Mouse (Mus musculus) forebrain, embryonic 13.5 days (tissue): ENCODE data around the gene Pde10a. TPM values are rescaled to one million over a fixed set of nuclear protein-coding genes. Genes with fewer than 3 reads are reported as not detected.
A peak's percentile ranks its signal among the peaks of the same experiment; 100 is the strongest.
"Not testable (repeated sequence)": the region's sequence is repeated elsewhere in the genome, so short reads cannot be mapped to it uniquely, and the experiment has no call there.

ENCODE experiments used
- ATAC-seq: fragments of 200-750 bp; cut with Nextera tagmentation; 2 replicates; pipeline ENCODE4 v1.8.0; 2017
- H3K27ac ChIP-seq: fragments of 300-500 bp; sonication (generic); 2 replicates; pipeline ENCODE4 v1.5.1; 2015; ENCODE audit warnings: inconsistent platforms, mild to moderate bottlenecking, moderate library complexity
- H3K27me3 ChIP-seq: fragments of 300-500 bp; sonication (generic); 2 replicates; pipeline ENCODE4 v1.6.1; 2015; ENCODE audit warnings: mild to moderate bottlenecking, inconsistent platforms
- H3K36me3 ChIP-seq: fragments of 300-500 bp; sonication (generic); 2 replicates; pipeline ENCODE4 v1.6.1; 2015; ENCODE audit warnings: mild to moderate bottlenecking, inconsistent platforms; ENCODE audit not compliant: poor library complexity, severe bottlenecking
- H3K4me1 ChIP-seq: fragments of 300-500 bp; sonication (generic); 2 replicates; pipeline ENCODE4 v1.6.1; 2015; ENCODE audit warnings: inconsistent platforms
- H3K4me2 ChIP-seq: fragments of 300-500 bp; sonication (generic); 2 replicates; pipeline ENCODE4 v1.6.1; 2015; ENCODE audit warnings: inconsistent platforms, mild to moderate bottlenecking, moderate library complexity
- H3K4me3 ChIP-seq: fragments of 300-500 bp; sonication (generic); 2 replicates; pipeline ENCODE4 v1.5.1; 2015; ENCODE audit warnings: mild to moderate bottlenecking, inconsistent platforms
- H3K9ac ChIP-seq: fragments of 300-500 bp; sonication (generic); 2 replicates; pipeline ENCODE4 v1.6.1; 2015; ENCODE audit warnings: mild to moderate bottlenecking, inconsistent platforms
- H3K9me3 ChIP-seq: fragments of 300-500 bp; sonication (generic); replicated peaks from 2 replicates; pipeline ENCODE4 v1.6.1; 2016; ENCODE audit warnings: inconsistent platforms
- WGBS: fragments of 180-500 bp; shearing (Covaris S2); methylation state at CpG from one replicate; pipeline ENCODE4 v1.1.7; 2015; 5-methylcytosine and 5-hydroxymethylcytosine counted together
- polyA plus RNA-seq: library from polyadenylated mRNA; unstranded; fragments of >200 nt; fragmentation: Nextera tagmentation; extraction: Ambion mirVana; gene quantifications from 2 replicates; pipeline ENCODE4 v1.2.1, GENCODE M21; 2015

Gene Pde10a
- polyA plus RNA-seq, 1 experiment from 2014 or later = 13.4 TPM

GRCm38 (mm10) chr17:8698265-8698664 lies 173.1 kb downstream of the Pde10a start:
- Histone ChIP-seq H3K4me1 (no peaks in the 10 kb centered on the region), H3K27ac (no peak overlapping the region)

GRCm38 (mm10) chr17:8698793-8699192 lies 173.6 kb downstream of the Pde10a start:
- ATAC-seq = no peak
- H3K27ac ChIP-seq = no peak overlapping the region
- no peak overlapping the region for H3K4me2 ChIP-seq
- no peaks in the 10 kb centered on the region for H3K27me3 ChIP-seq
- H3K36me3 ChIP-seq = no peaks in the 10 kb centered on the region
- H3K9me3 ChIP-seq = no peaks in the 10 kb centered on the region
- H3K9ac ChIP-seq = no peak overlapping the region
- 73% methylated on average over 3 of the region's 3 CpGs for WGBS
- H3K4me1 ChIP-seq = no peaks in the 10 kb centered on the region
- H3K4me3 ChIP-seq = no peak overlapping the region

More at GRCm38 (mm10) chr17:8698265-8698664, 173.1 kb downstream of the Pde10a start:
- Histone ChIP-seq H3K9me3 (no peaks in the 10 kb centered on the region), H3K27me3 (no peaks in the 10 kb centered on the region), H3K4me3 (no peak overlapping the region), H3K9ac (no peak overlapping the region), H3K36me3 (no peaks in the 10 kb centered on the region), H3K4me2 (no peak overlapping the region)
- 85% methylated on average over 1 of the region's 1 CpGs for WGBS
- ATAC-seq = no peak

GRCm38 (mm10) chr17:8701096-8701495 lies 175.9 kb downstream of the Pde10a start:
- Histone ChIP-seq H3K27ac (no peak overlapping the region), H3K4me1 (no peaks in the 10 kb centered on the region), H3K4me3 (no peak overlapping the region), H3K4me2 (no peak overlapping the region), H3K36me3 (no peaks in the 10 kb centered on the region), H3K9me3 (no peaks in the 10 kb centered on the region), H3K27me3 (no peaks in the 10 kb centered on the region), H3K9ac (no peak overlapping the region)
- ATAC-seq = no peak
- 81% methylated on average over 7 of the region's 7 CpGs for WGBS

GRCm38 (mm10) chr17:8702503-8702902 lies 177.3 kb downstream of the Pde10a start:
- no peak overlapping the region for H3K4me3 ChIP-seq
- no peaks in the 10 kb centered on the region for H3K36me3 ChIP-seq
- 86% methylated on average over 5 of the region's 5 CpGs for WGBS
- ATAC-seq = peak; percentile 89
- no peak overlapping the region for H3K4me2 ChIP-seq
- no peaks in the 10 kb centered on the region for H3K9me3 ChIP-seq
- H3K27me3 ChIP-seq = no peaks in the 10 kb centered on the region
- no peak overlapping the region for H3K9ac ChIP-seq
- no peaks in the 10 kb centered on the region for H3K4me1 ChIP-seq
- H3K27ac ChIP-seq = no peak overlapping the region

GRCm38 (mm10) chr17:8708006-8708405 lies 182.8 kb downstream of the Pde10a start:
- H3K27me3 ChIP-seq = no peaks in the 10 kb centered on the region
- H3K4me3 ChIP-seq = no peak overlapping the region
- ATAC-seq = no peak
- no peak overlapping the region for H3K27ac ChIP-seq
- H3K9ac ChIP-seq = no peak overlapping the region
- H3K4me1 ChIP-seq = no peaks in the 10 kb centered on the region
- no peak overlapping the region for H3K4me2 ChIP-seq
- no peaks in the 10 kb centered on the region for H3K36me3 ChIP-seq
- no peaks in the 10 kb centered on the region; the same call in 1 of the 2 replicates for H3K9me3 ChIP-seq

GRCm38 (mm10) chr17:8712734-8713133 lies 187.6 kb downstream of the Pde10a start:
- H3K4me1 ChIP-seq, ATAC-seq: not testable (repeated sequence)
- WGBS = 90% methylated on average over 2 of the region's 2 CpGs

GRCm38 (mm10) chr17:8720961-8721360 lies 195.8 kb downstream of the Pde10a start:
- 57% methylated on average over 10 of the region's 10 CpGs for WGBS
- Histone ChIP-seq H3K27ac (no peak overlapping the region), H3K4me2 (no peak overlapping the region), H3K9ac (no peak overlapping the region), H3K4me3 (no peak overlapping the region), H3K4me1 (peaks cover 10% of the 10 kb centered on the region; the same call in 1 of the 2 replicates), H3K27me3 (no peaks in the 10 kb centered on the region), H3K36me3 (no peaks in the 10 kb centered on the region), H3K9me3 (no peaks in the 10 kb centered on the region)
- no peak for ATAC-seq

More at GRCm38 (mm10) chr17:8712734-8713133, 187.6 kb downstream of the Pde10a start:
- not testable (repeated sequence) for H3K27ac ChIP-seq, H3K36me3 ChIP-seq, H3K4me2 ChIP-seq, H3K27me3 ChIP-seq, H3K9ac ChIP-seq, H3K4me3 ChIP-seq, H3K9me3 ChIP-seq

GRCm38 (mm10) chr17:8724464-8724974 lies 199.3 kb downstream of the Pde10a start:
- H3K9ac ChIP-seq = no peak overlapping the region
- no peaks in the 10 kb centered on the region for H3K9me3 ChIP-seq
- no peak overlapping the region for H3K4me2 ChIP-seq
- H3K36me3 ChIP-seq = no peaks in the 10 kb centered on the region
- no peak overlapping the region for H3K4me3 ChIP-seq
- 87% methylated on average over 8 of the region's 8 CpGs for WGBS
- H3K27me3 ChIP-seq = no peaks in the 10 kb centered on the region
- peaks cover 10% of the 10 kb centered on the region; the same call in 1 of the 2 replicates for H3K4me1 ChIP-seq
- H3K27ac ChIP-seq = no peak overlapping the region
- no peak for ATAC-seq

GRCm38 (mm10) chr17:8728646-8729045 lies 203.5 kb downstream of the Pde10a start:
- no peaks in the 10 kb centered on the region for H3K9me3 ChIP-seq
- no peak for ATAC-seq
- H3K9ac ChIP-seq = no peak overlapping the region
- no peaks in the 10 kb centered on the region for H3K27me3 ChIP-seq
- H3K4me2 ChIP-seq = no peak overlapping the region
- no peaks in the 10 kb centered on the region for H3K36me3 ChIP-seq
- H3K4me1 ChIP-seq = no peaks in the 10 kb centered on the region
- no peak overlapping the region for H3K4me3 ChIP-seq
- 45% methylated on average over 7 of the region's 7 CpGs for WGBS
- H3K27ac ChIP-seq = no peak overlapping the region

- Histone ChIP-seq H3K27me3 (no peaks in the 10 kb centered on the region), H3K27ac (no peak overlapping the region), H3K4me1 (no peaks in the 10 kb centered on the region), H3K9me3 (no peaks in the 10 kb centered on the region), H3K4me2 (no peak overlapping the region), H3K4me3 (no peak overlapping the region), H3K36me3 (no peaks in the 10 kb centered on the region), H3K9ac (no peak overlapping the region)
- 71% methylated on average over 7 of the region's 7 CpGs for WGBS
- no peak for ATAC-seq
These were observed 204.6 kb downstream of the Pde10a start for GRCm38 (mm10) chr17:8729808-8730207.

GRCm38 (mm10) chr17:8731073-8731472 lies 205.9 kb downstream of the Pde10a start:
- H3K27ac ChIP-seq = no peak overlapping the region
- WGBS = 61% methylated on average over 6 of the region's 6 CpGs
- H3K36me3 ChIP-seq = no peaks in the 10 kb centered on the region
- H3K4me1 ChIP-seq = no peaks in the 10 kb centered on the region
- no peak overlapping the region for H3K9ac ChIP-seq
- no peak overlapping the region for H3K4me2 ChIP-seq
- H3K27me3 ChIP-seq = no peaks in the 10 kb centered on the region
- no peaks in the 10 kb centered on the region for H3K9me3 ChIP-seq
- ATAC-seq = no peak
- no peak overlapping the region for H3K4me3 ChIP-seq

GRCm38 (mm10) chr17:8736259-8736658 lies 211.1 kb downstream of the Pde10a start:
- no peaks in the 10 kb centered on the region for H3K4me1 ChIP-seq
- H3K4me3 ChIP-seq = no peak overlapping the region
- no peak overlapping the region for H3K4me2 ChIP-seq
- ATAC-seq = peak; percentile 75
- no peaks in the 10 kb centered on the region for H3K27me3 ChIP-seq
- 48% methylated on average over 6 of the region's 6 CpGs for WGBS
- H3K36me3 ChIP-seq = no peaks in the 10 kb centered on the region
- H3K9me3 ChIP-seq = no peaks in the 10 kb centered on the region; the same call in 1 of the 2 replicates
- H3K27ac ChIP-seq = no peak overlapping the region
- no peak overlapping the region for H3K9ac ChIP-seq

GRCm38 (mm10) chr17:8742772-8743171 lies 217.6 kb downstream of the Pde10a start:
- Histone ChIP-seq H3K36me3 (no peaks in the 10 kb centered on the region), H3K27ac (no peak overlapping the region), H3K9ac (no peak overlapping the region), H3K4me2 (no peak overlapping the region), H3K4me3 (no peak overlapping the region), H3K4me1 (no peaks in the 10 kb centered on the region), H3K9me3 (no peaks in the 10 kb centered on the region; the same call in 1 of the 2 replicates), H3K27me3 (no peaks in the 10 kb centered on the region)
- 86% methylated on average over 3 of the region's 3 CpGs for WGBS
- no peak for ATAC-seq
